Mouse (Mus musculus): ENCODE data around the gene Mast4.
A peak's percentile ranks its signal among the peaks of the same experiment; 100 is the strongest.

Gene Mast4

DNA sequence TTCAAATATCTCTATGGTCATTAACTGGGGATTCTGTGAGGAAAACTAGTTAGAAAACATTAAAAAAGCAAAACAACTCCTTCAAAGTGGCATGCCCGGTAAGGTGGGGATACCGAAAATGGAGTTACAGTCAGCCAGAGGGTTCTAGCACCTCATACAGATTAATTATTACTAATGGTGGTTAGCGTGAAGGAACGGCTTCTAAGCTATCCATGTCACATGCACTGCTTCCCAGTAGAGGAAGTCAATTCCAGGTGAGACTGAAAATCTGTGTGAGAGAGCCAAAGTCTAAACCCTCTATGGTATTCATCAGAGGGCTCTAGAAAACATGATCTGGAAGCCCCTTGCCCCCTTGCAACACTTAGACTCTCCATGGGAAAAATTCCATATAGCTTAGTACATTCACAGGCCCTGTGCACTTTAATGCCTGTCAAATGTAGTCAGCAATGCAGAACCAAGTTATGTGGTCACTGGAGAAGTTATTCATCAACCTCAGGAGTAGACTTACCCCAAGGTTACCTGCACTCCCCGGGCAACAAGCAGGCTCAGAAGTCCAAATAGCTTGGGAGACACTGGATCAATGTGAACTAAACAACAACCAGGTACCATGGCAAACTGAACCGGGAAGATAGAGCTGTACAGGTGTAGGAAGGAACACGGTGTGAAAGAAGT is 96.1 kb downstream of the Mast4 start:
- DNase-seq: no peak

DNA sequence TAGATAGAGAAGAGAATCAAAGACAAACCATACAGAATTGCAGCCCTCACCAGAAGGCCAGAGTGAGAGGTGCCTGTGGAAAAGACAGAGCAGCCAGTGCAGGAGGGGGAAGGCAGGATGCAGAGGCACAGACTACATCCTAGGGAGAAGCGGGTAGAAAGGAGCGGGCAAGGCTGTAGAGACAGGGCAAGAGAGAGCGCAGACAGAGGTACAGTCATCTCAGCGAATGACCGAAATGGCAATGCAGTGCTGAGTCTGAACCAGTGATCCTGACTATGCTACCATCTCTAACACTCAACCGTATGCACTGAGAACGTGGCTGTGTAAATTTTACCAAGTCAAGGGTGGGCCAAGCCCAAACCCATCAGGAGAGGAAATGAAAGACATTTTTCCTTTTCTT is 102.1 kb downstream of the Mast4 start:
- no peak for DNase-seq

DNA sequence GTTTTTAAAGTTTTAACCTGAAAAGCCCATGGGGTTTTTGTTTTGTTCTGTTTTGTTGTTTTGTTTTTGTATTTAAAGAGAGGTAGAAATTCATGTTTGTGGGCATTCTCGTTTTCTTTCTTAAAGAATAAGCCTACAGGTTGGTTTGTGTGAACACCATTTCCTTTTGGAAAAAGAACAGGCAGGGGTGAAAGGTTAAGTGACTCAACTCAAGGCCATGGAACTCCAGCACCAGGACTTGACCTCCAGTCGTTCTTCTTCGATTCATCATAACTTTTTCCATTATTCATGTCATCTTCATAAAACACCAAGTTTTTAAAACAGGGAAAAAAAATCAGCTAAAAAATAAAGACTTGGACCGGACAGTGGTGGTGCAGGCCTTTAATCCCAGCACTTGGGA is 105.2 kb downstream of the Mast4 start:
- DNase-seq: no peak

DNA sequence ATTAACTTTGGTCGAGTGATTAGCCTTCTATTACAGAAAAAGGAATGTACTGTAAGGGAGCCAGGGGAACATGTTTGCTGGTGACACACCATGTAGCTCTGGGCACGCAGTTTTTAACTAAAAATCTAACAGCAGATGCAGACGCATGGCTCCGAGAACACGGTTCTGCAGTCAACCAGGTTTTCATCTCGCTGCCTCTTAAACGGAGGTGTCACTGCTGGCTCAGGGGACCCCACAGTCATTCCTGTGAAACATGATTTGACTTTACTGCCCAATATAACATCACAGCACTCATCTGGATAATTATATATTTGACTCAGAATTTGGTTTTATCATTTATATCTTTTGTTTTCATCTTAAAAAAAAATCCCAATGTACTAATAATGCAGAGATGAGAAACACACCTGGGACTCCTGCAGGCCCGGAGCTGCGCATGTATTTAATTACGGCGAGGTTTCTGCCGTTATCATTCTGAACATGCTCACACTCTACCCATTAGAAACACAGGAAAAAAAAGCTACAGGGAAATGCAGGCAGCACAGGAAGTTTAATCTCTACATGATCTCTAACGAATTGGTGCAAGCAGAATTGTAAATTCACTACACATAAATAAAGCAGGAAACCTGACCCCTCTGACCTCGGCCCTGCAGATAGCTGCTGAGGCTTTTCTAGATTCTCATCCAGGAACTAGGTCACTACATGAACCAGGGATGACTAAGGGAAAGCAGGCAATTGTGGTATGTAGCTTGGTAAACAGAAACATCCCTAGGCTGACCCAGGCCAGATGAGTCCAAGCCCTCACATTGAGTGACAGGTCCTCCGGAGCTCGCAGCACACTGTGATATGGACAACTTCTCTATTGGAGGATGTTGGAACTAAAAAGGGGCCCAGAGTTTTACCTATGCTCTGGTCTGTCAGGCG is 108.1 kb downstream of the Mast4 start:
- DNase-seq: no peak

DNA sequence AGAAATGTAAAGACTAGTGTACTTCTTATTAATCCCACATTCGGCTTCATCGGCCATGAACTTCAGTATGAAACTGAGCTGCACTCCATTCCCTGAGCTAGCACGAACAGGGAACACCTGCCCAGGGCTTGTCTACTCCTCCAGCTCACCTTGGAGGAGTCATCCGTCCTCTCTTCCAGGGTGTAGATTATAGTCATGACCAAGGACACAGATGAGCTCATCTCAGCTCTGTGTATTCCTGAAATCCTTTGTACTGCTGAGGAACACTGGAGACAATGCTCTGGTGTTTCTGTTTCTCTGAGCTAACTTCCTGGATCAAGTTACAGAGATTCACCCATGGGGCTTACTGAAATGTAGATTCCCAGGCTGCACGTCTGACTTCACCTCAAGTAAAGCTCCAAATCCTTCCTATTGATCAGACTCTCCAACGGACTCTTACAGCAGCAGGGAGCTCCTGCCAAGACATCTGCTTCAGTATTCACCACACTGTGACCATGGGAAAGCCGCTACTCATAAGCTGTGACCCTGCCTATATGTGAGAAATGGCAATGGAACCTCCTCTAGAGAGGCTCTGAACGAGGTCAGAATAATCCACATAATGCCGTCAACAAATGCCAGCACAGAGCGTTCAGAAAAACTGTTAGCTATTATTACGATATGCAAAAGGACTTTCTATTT is 108.9 kb downstream of the Mast4 start:
- DNase-seq: no peak

DNA sequence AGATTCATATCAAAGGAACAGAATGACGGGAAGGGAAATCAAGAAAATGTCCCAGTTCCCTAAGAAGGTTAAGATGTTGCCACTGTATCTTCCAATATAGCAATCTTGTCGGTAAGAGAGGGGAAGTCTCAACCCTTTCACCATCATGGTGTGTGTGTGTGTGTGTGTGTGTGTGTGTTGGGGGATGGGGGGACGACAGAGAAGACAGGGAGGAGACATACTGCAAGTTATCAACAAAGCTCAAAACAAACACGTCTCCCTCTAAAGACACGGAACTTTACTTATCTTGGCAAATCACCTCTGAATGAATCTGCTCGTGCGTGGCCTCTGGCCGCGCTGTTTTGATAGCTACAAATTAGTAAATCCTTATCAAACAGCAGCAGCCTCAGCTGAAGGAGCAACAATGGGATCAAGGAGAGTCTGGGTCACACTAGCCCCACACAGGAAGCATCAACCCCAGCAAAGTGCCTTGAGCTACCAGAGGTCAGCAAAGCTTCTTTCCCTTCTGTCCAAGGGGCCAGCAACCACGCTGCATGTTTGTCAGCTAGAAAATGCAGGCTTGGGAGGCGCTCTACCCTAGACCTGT is 113.7 kb downstream of the Mast4 start:
- no peak for DNase-seq

DNA sequence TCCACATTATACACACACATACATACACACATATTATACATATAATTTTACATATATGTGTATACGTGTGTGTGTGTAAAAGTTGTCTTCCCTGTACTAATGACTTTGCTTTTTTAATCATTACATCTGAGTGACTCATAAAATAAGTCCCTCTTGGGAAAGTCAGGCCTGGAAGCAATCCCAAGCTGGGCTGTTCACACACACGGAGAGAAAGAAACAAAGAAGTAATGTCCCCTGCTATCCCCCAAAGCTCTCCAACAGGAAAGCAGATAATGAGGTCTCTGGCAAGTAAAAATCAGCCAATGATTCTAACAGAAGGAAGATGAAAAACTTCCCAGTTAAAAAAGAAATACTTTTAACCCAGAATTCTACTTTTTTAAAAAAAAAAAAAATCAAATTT is 114.3 kb downstream of the Mast4 start:
- DNase-seq: no peak

DNA sequence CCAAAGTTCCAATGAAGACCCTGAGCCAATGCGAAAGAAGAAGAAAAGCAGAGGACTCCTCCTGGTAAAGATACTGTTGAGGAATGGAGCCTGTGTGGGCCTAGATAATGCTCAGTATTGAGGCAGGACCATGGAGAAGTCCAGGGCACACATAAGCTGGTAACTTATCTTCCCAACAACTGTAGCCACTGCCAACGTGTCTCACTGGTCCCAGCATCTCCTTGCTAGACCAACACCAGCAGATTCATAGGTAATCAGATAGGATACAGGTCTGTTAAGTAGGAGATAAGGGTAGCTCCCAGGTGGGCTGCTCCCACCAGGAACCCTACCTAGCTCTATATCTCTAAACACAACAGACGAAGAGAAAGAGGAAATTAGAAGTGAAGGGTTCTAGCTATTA is 116.8 kb downstream of the Mast4 start:
- no peak for DNase-seq

DNA sequence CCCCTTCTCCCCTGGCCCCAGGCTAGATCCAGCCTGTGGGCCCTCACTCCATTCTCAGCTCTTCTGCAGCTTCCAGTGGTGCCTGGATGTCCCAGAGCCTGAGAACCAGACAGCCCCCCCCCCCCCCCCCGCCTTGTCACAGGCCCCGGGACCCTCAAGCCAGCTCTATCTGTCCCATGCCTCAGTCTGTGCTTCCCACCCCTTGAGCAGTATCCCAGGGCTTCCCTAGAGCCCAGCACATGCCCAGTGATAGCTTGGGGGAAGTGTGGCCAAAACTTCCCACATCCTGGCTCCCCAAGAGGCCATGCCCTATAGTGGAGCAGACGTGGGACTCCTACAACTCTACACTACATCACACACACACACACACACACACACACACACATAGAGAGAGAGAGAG is 119.8 kb downstream of the Mast4 start:
- DNase-seq: no peak

DNA sequence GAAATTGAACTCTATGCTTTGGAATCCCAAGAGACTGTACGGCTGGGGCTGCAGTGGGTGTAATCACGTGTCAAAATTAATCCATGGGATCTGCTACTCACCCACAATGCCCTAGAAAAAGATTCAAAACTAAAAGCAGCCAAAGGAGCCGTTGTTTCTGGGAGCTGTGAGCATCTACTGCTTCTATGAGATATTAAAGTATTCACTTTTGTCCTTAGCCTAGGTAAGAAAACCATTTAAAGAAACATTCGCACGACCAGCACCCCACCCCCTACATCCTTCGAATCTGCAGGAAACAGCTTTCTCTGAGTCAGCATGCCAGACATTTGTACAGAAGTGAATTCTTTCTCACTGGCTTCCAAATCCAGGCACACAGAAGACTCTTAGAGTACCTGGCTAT is 122.3 kb downstream of the Mast4 start:
- DNase-seq: no peak

DNA sequence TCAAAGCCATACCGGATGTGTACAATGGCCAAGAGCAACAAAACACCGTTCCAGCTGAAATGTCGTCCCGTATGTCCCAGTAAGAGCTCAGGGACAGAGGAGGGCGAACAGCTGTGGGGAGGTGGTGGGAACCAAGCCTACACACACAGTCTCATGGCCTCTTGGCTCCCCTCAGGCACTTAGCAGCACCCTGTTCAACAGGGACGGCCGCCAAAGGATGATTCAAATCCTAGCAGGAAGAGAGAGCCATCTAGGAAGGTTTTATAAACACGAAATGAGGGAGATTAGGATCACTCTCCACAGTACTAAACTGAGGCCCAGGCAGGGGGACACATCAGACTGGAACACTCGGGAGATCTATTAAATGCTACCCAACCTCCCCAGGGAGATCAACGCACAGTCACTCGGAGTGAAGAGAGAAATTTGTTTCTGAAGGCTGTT is 122.8 kb downstream of the Mast4 start:
- DNase-seq: peak; percentile 17

DNA sequence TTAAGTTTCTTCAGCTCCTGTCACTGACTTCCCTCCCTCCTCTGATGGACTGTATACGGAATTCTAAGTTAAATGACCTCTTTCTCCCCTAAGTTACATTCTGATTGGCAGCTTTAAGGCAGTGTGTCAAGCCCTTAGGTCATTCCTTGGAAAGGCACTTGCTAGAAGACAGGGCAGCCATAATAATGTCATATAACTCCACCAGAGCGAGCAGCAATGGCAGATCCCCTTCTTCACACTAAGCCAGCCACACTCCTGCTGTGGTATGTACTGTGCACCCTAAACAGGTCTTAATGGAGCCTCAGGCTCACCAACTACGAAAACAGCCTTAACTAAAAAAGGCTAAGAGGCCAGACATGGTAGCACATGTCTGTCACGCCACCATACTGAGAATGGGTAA is 123.6 kb downstream of the Mast4 start:
- DNase-seq: no peak

DNA sequence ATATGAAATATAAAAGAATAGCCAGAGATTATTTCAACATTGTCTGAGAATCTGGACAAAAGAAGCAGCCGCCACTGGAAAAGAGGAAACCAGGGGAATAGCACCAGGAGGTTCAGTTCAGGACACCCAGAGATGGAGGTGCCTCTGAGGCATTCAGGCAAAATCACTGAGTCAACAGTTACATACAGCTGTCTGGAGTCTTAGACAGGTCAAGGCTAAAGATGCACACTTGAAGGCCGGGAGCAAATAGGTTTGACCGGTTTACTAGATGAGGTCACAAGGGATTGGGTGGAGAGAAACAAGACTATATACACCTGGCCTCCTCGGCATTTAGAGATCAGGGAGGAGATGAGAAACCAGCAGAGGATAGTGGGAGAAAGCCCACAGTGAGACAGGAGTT is 127.1 kb downstream of the Mast4 start:
- no peak for DNase-seq

DNA sequence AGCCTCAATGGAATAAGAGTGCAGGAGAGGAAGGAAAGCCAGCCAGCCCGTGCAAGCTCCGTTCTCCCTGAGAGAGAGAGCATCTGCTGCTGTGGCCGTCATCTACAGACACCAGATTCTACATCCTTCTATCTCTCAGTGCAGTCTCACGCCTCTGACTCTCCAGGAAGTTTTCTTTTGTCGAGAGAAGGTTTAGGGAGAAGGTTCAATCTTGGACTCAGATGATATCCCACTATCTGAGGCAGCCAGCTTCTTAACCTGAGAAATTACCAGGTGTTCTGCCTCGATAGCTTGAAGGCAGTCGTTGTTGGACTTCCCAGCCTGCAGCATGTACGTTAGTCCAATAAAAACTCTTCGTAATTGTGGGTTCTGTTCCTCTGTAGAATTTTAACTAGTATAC is 127.7 kb downstream of the Mast4 start:
- DNase-seq: no peak

DNA sequence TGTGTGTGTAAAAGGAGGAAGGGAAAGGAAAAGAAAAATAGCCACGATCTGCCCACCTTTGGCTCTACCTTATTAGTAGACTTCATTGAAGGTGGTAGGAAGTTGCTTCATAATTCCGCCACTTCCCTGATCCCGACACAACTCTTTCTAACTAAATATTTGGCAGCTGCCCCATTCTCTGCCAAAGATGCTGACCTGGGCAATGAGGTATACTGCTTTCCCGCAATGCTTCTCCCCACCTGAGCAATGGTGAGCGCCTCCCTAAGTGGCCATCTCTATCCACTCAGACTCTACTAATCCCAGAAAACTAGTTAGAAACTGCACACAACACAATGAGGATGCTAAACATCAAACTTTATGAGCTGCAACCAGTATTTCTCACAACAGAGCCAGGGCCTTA is 129.1 kb downstream of the Mast4 start:
- DNase-seq: no peak

DNA sequence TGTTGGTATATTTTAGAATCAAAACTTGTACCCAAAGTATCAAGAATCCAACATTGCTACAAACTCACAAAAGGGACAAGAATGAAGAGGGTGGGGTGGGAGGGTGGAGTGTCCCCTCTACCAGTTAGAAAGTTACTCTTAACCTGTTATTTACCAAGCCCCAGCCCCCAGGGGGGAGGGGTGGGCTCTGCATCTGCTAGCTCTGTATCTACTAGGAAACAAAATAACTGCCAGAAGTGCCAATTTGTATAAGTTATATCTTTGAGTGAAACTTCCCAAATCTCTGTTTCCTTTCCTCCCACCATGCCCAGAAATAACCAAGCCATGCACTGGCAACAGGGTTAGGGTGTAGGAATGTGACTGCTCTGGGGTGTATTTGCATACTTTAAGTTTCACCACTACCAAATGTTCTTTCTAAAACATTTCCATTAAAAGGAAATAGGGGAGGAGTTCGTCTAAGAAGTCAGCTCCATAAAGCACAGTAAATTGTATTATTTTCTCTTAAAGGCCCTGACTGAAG is 130.9 kb downstream of the Mast4 start:
- no peak for DNase-seq

DNA sequence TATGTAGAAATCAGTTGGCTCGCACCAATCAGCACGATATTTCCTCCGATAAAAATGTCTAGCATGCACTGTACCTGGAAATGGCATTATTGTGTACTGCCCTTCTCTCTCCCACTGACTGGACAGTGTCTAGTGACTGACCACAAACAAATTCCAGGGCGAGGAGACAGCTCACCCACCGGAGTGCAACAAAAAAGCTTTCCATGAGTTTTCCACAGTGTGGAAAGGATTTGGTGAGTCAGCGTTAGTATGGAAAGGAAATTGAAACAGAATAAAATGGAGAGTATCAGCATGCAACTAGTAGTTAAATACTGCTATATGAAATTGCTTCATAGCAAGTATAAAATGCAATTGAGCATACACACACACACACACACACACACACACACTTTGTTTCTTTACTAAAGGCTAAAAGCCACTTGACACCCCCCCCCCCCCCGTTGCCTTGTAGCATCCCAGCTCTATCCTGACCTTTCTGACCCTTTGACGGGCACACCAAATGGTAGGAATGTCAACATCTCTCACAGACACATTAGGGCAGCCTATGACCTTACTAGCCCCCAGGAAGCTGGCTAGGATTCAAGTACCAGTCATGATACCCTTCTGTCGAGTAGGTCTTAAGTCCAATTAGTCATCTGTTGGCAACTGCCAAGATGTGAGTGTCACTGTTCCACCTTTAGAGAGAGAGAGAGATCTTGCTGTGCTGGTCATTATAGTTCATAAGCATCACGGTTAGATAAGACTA is 133.1 kb downstream of the Mast4 start:
- DNase-seq: no peak

DNA sequence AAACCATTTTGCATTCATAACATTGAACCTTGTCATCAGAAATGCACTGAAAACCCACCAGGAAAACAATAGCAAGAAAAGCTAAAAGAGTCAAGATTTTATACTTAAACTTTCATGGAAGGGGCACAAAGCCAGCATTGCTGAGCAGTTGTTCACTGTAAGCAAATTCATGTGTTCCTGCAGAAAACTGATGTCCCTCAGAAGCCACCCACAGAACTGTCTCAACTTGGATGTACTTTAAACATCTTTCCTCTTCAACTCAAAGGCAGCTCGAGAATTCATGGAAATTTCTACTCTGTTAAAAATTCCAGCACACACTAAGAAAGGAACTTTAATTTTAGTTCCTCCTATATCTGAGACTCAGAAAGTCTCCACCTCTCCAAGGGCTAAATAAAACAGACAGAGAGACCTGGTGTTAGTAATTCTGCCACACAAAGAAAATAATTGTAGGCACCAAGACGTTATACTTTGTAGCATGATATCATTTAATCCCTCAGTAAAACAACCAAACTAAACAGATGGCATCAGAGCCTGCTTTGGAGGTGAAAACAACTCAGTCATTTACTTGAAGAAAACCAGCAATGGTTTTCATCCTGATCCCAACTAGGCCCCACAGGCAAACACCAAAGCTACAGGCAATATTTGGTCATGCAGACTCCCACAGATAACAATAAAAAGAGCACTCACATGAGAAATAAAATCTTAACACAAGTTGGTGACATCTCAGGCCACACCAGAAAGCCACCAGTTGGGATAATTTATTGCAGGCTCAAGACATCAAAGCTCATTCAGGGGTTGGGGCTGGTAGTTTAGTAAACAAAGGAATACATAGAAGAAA is 134.3 kb downstream of the Mast4 start:
- DNase-seq: no peak

DNA sequence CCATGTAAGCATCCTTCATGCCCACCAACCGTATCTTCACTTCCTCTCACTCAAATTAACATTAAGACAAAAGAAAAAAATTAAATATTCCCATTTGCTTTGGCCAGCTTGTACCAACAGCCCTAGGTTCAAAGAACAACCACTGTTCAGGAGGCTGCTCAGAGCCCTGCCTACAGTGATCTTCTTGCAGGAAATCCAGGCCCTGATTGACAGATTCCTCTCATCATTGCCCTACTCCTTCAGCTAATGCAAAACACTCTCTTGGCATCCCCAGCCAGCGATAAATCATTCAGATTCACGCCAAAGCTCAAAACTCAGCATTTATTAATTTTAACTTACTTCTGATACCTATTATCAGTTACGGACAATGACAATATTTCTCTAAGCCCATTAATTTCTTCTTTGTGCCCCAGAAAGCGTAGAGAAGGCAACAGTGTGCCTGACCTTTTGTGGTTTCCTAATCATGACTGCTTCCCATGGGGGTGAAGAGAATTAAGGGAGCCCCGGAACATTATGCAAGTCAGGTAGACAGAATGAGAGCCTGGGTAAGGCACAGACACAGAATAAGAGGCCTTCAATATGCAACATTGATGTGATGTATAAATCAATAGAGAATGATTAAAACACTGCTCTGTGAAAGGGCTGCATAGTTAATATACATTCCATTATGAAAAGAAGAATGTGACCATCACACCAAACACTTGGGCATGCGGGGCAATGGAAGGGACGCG is 135.9 kb downstream of the Mast4 start:
- DNase-seq: no peak

DNA sequence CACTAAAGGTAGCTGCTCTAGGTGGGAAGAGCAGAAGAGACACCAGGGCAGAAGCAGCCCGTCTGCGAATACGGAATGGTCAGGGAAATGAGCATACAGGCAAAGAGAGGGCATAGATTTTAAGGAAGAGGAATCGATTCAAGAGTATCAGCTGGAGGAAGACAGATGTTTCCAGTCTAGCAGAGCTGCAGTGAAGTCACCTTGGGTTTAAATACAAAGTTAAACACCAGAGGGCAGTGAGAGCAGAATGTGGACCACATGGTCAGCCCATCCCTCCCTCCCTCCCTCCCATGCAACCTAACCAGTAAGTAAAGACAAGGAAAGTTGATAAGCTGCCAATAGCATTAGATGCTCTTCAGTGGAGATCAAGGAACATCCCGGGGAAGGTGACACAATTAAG is 138.0 kb downstream of the Mast4 start:
- DNase-seq: no peak

DNA sequence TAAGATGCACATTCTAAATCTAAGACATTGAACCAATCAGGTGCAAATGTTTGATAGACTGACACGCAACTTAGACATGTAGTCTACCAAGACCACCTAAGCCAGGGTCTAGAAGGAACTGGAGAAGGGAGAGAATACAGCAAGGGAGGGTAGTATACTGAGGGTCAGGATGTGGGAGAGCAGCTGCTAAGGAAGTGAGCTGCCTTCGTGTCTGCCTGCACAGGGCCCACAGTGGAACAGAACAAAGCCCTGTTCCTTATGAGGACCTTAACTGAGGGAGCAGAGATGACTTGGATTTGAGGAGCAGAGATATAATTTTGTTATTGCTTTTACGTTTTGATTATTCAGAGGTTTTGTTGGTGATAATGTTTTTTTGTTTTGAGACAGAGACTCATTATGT is 138.4 kb downstream of the Mast4 start:
- no peak for DNase-seq

Measured in right cerebral cortex, postnatal 14 days (tissue).